Mouse (Mus musculus): ENCODE results near the gene Slc35c2.

DNA sequence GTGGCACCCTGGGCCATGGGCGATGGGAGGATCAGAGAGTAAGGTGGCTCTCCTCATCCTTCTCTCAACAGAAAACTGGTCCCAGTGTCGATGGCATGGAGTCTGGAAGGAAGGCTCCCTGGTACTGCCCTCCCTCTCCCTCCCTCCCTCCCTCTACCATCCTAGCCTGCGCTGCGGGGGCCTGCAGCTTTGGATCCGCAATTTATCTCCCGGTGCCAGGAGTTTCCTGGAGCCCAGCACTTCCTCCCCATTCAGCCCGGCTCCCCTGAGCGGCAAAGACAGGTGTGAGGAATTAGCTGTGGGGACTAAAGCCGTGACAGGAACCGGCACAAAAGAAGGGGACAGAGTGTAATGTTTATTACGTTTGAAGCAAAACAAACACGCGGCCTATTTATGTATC lies 45.1 kb downstream of the Slc35c2 start:
- TF ChIP-seq POLR2A (IDR thresholded peaks at IDR 0.05; ENCODE audit: control insufficient read depth, extremely low read depth, insufficient read depth, low read length, poor library complexity) (no peak), CTCF (IDR thresholded peaks at IDR 0.05; ENCODE audit: borderline replicate concordance, control insufficient read depth, extremely low read depth, insufficient read depth, low read length, poor library complexity) (no peak)
